In the genomic region with DNA sequence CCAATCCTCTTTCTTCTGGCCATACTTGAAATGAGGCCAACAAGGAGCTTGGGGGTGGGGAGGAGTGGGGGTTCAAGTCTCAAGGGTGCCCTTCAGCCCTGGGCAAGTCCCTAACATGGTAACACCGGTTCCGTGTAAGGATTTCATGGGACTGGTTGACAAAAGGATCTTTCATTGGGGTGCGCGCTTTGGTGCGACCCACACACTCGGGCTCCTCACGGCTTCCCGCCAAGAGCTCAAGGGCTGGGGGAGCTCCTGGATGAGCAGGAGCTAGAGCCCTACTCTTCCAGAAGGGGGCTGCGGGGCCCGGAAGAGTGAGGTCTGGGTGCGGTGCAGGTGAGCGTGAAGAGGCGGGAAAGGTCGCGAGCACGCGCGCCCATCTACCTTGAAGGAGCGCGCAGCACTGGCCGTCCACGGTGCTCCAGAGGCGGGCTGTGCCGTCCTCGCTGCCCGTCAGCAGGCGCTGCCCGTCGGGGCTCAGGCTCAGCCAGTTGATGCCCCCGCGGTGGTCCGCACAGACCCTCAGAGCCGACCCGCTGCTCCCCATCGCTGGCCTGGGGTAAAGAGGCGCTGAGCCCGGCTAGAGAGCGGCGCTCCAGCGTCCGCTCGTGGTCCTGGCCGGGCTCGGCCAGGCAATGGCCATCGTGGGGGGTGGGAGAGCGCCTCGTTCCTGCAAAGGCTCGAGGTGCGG, we compare ENCODE assay signal across 9 mouse cellular contexts. TPM values are rescaled to one million over a fixed set of nuclear protein-coding genes. Genes with fewer than 3 reads are reported as not detected.
DNase-seq lines count a peak whose midpoint lies in the region; ATAC-seq lines count a peak whose summit lies in the region.
"Had no signal": no experiment of that assay in that cellular context is flagged by ENCODE, and none has a peak within 500 bp of the region (broad histone marks: within the 10 kb centered on the region; RNA-seq: fewer than 3 reads in every experiment).

No protein-coding gene starts in this region.

- intact Hi-C loops in left cerebral cortex, postnatal 14 days (cut with DNase I), result no loop called here
- intact Hi-C loops in gastrocnemius, postnatal 14 days (cut with DNase I; ENCODE audit: low total_unique reads), result no loop called here

- no peak for DNase-seq in lung, postnatal 25 days (ENCODE audit: low spot score)
- DNase-seq in forebrain, embryonic 14.5 days (ENCODE audit: low spot score), result no peak
- DNase-seq in splenic B cell, adult 2 months (ENCODE audit: low read depth, low spot score), result peak; percentile 25
- no peak for DNase-seq in T-cell, adult 2 months (ENCODE audit: low spot score)
- no peak for DNase-seq in left cerebral cortex, postnatal 14 days (ENCODE audit: low spot score in 2 of 2)
- no peak for DNase-seq in gastrocnemius, postnatal 14 days
- DNase-seq: adrenal gland, adult 2 months had no signal

- H3K4me3 ChIP-seq in lung, embryonic 15.5 days, result peak overlapping the region; percentile 65
- H3K4me3 ChIP-seq in forebrain, embryonic 14.5 days (ENCODE audit: low read depth, low read length), result peak overlapping the region; percentile 35
- H3K4me3 ChIP-seq in liver, embryonic 12.5 days, result peak overlapping the region; percentile 50

- peak overlapping the region; percentile 62 for H3K9ac ChIP-seq in lung, embryonic 15.5 days
- H3K9ac ChIP-seq in forebrain, embryonic 14.5 days (ENCODE audit: low read length), result peak overlapping the region; percentile 43
- peak overlapping the region; percentile 42; the same call in 1 of the 2 replicates for H3K9ac ChIP-seq in liver, embryonic 12.5 days

- H3K36me3 ChIP-seq in lung, embryonic 15.5 days, result no peaks in the 10 kb centered on the region
- H3K36me3 ChIP-seq in forebrain, embryonic 14.5 days (ENCODE audit: control insufficient read depth, insufficient read depth, low read length), result no peaks in the 10 kb centered on the region
- H3K36me3 ChIP-seq in liver, embryonic 12.5 days, result no peaks in the 10 kb centered on the region
- no peaks in the 10 kb centered on the region for H3K36me3 ChIP-seq in splenic B cell, adult 2 months (ENCODE audit: control insufficient read depth, insufficient read depth, low read length, poor library complexity, severe bottlenecking)

- H3K27ac ChIP-seq in lung, embryonic 15.5 days, result peak overlapping the region; percentile 80
- H3K27ac ChIP-seq in forebrain, embryonic 14.5 days (ENCODE audit: low read depth, low read length), result no peak overlapping the region
- H3K27ac ChIP-seq in liver, embryonic 12.5 days, result no peak overlapping the region

- peaks cover 75% of the 10 kb centered on the region for H3K4me1 ChIP-seq in lung, embryonic 15.5 days
- peaks cover 6% of the 10 kb centered on the region for H3K4me1 ChIP-seq in forebrain, embryonic 14.5 days (ENCODE audit: control insufficient read depth, insufficient read depth, low read length)
- H3K4me1 ChIP-seq in liver, embryonic 12.5 days, result peaks cover 43% of the 10 kb centered on the region

- no peaks in the 10 kb centered on the region for H3K27me3 ChIP-seq in lung, embryonic 15.5 days
- H3K27me3 ChIP-seq in forebrain, embryonic 14.5 days (replicated peaks; ENCODE audit: control insufficient read depth, insufficient read depth, low read length), result peaks cover 29% of the 10 kb centered on the region
- peaks cover 56% of the 10 kb centered on the region for H3K27me3 ChIP-seq in liver, embryonic 12.5 days (replicated peaks)
- H3K27me3 ChIP-seq in splenic B cell, adult 2 months (ENCODE audit: control insufficient read depth, insufficient read depth, low read length, poor library complexity, severe bottlenecking), result no peaks in the 10 kb centered on the region

- ATAC-seq in lung, embryonic 15.5 days (ENCODE audit: borderline replicate concordance, extremely low read depth, low FRiP score, low TSS enrichment), result peak; percentile 28
- ATAC-seq in forebrain, embryonic 14.5 days, result no peak
- ATAC-seq in liver, embryonic 12.5 days, result no peak

- no peaks in the 10 kb centered on the region for H3K9me3 ChIP-seq in lung, embryonic 15.5 days
- no peaks in the 10 kb centered on the region for H3K9me3 ChIP-seq in forebrain, embryonic 14.5 days (replicated peaks; ENCODE audit: control insufficient read depth, low read length)
- no peaks in the 10 kb centered on the region for H3K9me3 ChIP-seq in liver, embryonic 12.5 days (replicated peaks)

- WGBS in lung, embryonic 15.5 days, result 1% methylated on average over 49 of the region's 49 CpGs
- WGBS in forebrain, embryonic 14.5 days, result 3% methylated on average over 46 of the region's 49 CpGs
- WGBS in liver, embryonic 12.5 days (ENCODE audit: insufficient replicate concordance), result 4% methylated on average over 46 of the region's 49 CpGs

- peak overlapping the region; percentile 79 for H3K4me2 ChIP-seq in lung, embryonic 15.5 days
- H3K4me2 ChIP-seq in forebrain, embryonic 14.5 days (ENCODE audit: low read length), result peak overlapping the region; percentile 54
- peak overlapping the region; percentile 64 for H3K4me2 ChIP-seq in liver, embryonic 12.5 days

RNA-seq across cellular contexts. Expression of a gene that starts 0.6 kb away (rescaled TPM):
- 36.3 and 37.2 TPM in 2 replicates for polyA plus RNA-seq in lung, embryonic 15.5 days (2015; fragmentation: Nextera tagmentation; extraction: Ambion mirVana)
- polyA plus RNA-seq in forebrain, embryonic 14.5 days (2014; fragmentation: Nextera tagmentation; extraction: Ambion mirVana), result 6.1 and 6.4 TPM in 2 replicates
- 3.5 and 3.9 TPM in 2 replicates for polyA plus RNA-seq in liver, embryonic 12.5 days (2016; fragmentation: Nextera tagmentation; extraction: Ambion mirVana)
- 1 to 10 TPM; 1.1 to 1.3 TPM for total RNA-seq in left cerebral cortex, postnatal 14 days (2021)
- total RNA-seq in gastrocnemius, postnatal 14 days (2021), result under 1 TPM; 0.07 to 0.35 TPM

RNA-seq across cellular contexts. Expression of a gene that starts 27.9 kb away (rescaled TPM):
- 2.0 and 2.2 TPM in 2 replicates for polyA plus RNA-seq in lung, embryonic 15.5 days (2015; fragmentation: Nextera tagmentation; extraction: Ambion mirVana)
- polyA plus RNA-seq in forebrain, embryonic 14.5 days (2014; fragmentation: Nextera tagmentation; extraction: Ambion mirVana), result 1.8 TPM in 1 of 2 replicates, not detected in the other
- 0.71 TPM in 1 of 2 replicates, not detected in the other for polyA plus RNA-seq in liver, embryonic 12.5 days (2016; fragmentation: Nextera tagmentation; extraction: Ambion mirVana)
- total RNA-seq in left cerebral cortex, postnatal 14 days (2021), result not detected
- 1 to 10 TPM in 1 of 2 experiments, not detected in 1; 1.7 TPM for total RNA-seq in gastrocnemius, postnatal 14 days (2021)
- polyA plus RNA-seq: adrenal gland, adult 2 months had no signal

RNA-seq across cellular contexts. Expression of a gene that starts 44.6 kb away (rescaled TPM):
- polyA plus RNA-seq in lung, embryonic 15.5 days (2015; fragmentation: Nextera tagmentation; extraction: Ambion mirVana), result 33.5 and 33.9 TPM in 2 replicates
- 59.8 and 65.3 TPM in 2 replicates for polyA plus RNA-seq in forebrain, embryonic 14.5 days (2014; fragmentation: Nextera tagmentation; extraction: Ambion mirVana)
- 16.9 and 17.5 TPM in 2 replicates for polyA plus RNA-seq in liver, embryonic 12.5 days (2016; fragmentation: Nextera tagmentation; extraction: Ambion mirVana)
- 10 to 100 TPM; 67.5 to 73.9 TPM for total RNA-seq in left cerebral cortex, postnatal 14 days (2021)
- 10 to 100 TPM; 21.7 to 23.6 TPM for total RNA-seq in gastrocnemius, postnatal 14 days (2021)
